Mouse (Mus musculus) CD4-positive naive resting alpha-beta T cell, adult 57 days (primary cell): ENCODE results near the gene Acat2. TPM values are rescaled to one million over a fixed set of nuclear protein-coding genes. Genes with fewer than 3 reads are reported as not detected.

Experiments
- total RNA-seq: library from RNA; stranded (reverse); gene quantifications from one replicate; pipeline ENCODE4 v1.2.4, GENCODE M21; 2023

Gene Acat2
- 23.7 TPM for total RNA-seq

DNA sequence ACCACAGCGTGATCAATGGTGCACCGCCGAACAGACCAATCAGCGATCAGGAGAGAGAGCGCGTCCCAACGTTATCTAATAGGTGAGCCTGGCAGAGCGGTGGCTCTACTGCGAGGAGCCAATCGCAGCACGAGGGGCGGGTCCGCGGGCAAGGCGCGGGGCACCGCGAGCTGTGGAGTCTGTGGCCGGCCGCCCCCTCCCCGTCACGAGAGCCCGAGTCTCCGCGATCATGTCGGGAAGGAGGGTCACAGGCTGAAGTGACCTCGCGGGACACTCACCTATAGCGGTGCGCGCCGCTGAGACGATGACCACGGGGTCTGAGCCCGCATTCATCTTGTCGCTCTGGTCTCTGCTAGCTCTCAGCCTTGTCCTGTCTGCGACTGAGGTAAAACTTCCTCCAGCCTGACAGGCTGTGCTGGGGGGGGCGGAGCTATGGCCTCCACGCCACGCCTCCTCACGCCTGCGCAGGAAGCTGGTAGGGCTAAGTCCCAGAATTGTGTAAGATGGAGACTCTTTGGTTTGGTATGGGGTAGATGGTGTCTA, at the start of gene Acat2:
Gene Acat2, minus strand, starts transcription at position 417 of the 543 bp plus-strand sequence.

DNA sequence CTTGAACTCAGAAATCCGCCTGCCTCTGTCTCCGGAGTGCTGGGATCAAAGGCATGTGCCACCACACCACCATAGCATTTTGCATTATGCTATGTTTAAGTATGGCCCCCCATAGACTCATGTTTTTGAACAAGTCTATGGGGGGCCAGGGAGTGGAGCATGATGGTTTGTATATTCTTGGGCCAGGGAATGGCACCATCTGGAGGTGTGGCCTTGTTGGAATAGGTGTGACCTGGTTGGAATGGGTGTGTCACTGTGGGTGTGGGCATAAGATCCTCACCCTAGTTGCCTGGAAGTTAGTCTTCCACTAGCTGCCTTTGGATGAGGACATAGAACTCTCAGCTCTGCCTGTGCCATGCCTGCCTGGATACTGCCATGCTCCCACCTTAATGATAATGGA, 46.0 kb upstream of the Acat2 start, which contains the start of gene Sod2:
Gene Sod2, plus strand, starts transcription at position 301 of the 400 bp plus-strand sequence.

GRCm38 (mm10) chr17:12994069-12994468, 33.5 kb upstream of the Acat2 start, which contains the start of gene Wtap:
Wtap (minus strand) TSS chr17:12994169.

GRCm38 (mm10) chr17:12940151-12940805, 20.3 kb downstream of the Acat2 start, which contains the start of gene Acat3:
Acat3 (minus strand) TSS chr17:12940600.

GRCm38 (mm10) chr17:12915881-12916583, 44.5 kb downstream of the Acat2 start, which contains the start of gene Mrpl18:
Mrpl18 (minus strand) TSS chr17:12916345.

DNA sequence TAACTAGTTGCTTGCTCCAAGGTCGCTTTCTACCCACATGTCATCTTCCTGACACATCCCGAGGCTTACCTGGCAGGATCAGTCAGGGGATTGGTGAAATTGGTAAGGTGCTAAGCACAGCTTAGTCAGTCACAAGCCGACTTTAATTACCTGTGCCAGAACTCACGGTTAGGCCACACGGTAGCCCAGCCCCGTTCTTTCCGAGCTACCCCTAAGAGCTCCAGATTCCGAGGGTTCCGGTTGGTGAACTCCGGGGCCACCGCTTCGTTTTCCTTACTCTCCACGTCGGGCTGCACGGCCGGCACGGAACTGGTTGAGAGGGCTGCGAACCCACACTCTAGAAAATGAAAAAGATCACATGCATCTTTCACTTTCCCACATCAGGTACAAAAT, 45.1 kb downstream of the Acat2 start, which contains the start of gene Tcp1:
Gene Tcp1, plus strand, starts transcription at position 214 of the 393 bp plus-strand sequence.

GRCm38 (mm10) chr17:12909361-12910280, 50.9 kb downstream of the Acat2 start, which contains the start of gene Pnldc1:
Pnldc1 (minus strand) TSS chr17:12910230.

Other genes with a start within 250 kb of the Acat2 start
- gene Igf2r, start 191.1 kb downstream of the Acat2 start, total RNA-seq, result 41.2 TPM
- gene Mas1, start 92.6 kb downstream of the Acat2 start, total RNA-seq, result not detected
- not detected for gene Mrgprh, start 84.7 kb downstream of the Acat2 start, total RNA-seq
- gene Pnldc1, start 50.5 kb downstream of the Acat2 start, total RNA-seq, result 3.3 TPM
- 181 TPM for gene Tcp1, start 45.0 kb downstream of the Acat2 start, total RNA-seq
- 46.6 TPM for gene Mrpl18, start 44.4 kb downstream of the Acat2 start, total RNA-seq
- 0.50 TPM for gene Acat3, start 20.1 kb downstream of the Acat2 start, total RNA-seq
- gene Wtap, start 33.4 kb upstream of the Acat2 start, total RNA-seq, result 114 TPM
- gene Sod2, start 46.1 kb upstream of the Acat2 start, total RNA-seq, result 62.5 TPM
- not detected for gene Gpr31b, start 91.5 kb upstream of the Acat2 start, total RNA-seq
- gene Tcp10b, start 100.4 kb upstream of the Acat2 start, total RNA-seq, result not detected
- gene Unc93a, start 171.1 kb upstream of the Acat2 start, total RNA-seq, result not detected